Mouse (Mus musculus) CH12.LX (cell line): ENCODE measurements around the gene Ptprcap. TPM values are rescaled to one million over a fixed set of nuclear protein-coding genes. Genes with fewer than 3 reads are reported as not detected.

Source experiments
- DNase-seq: peaks from one replicate; pipeline ENCODE4 v3.0.0-alpha.2; 2013; ENCODE audit errors: extremely low read depth
- H3K27ac ChIP-seq: 2 replicates; pipeline ENCODE4 v1.5.1; 2012; ENCODE audit warnings: low read depth, mild to moderate bottlenecking, control low read depth, moderate library complexity; ENCODE audit not compliant: insufficient read depth
- H3K27me3 ChIP-seq: replicated peaks from 2 replicates; pipeline ENCODE3; 2012; ENCODE audit warnings: inconsistent platforms
- H3K36me3 ChIP-seq, 2 experiments: replicated peaks in 1 of 2; 2 replicates each; pipeline versions ENCODE3 to v1.6.1; 2012; ENCODE audit warnings: inconsistent platforms in 1 of 2, low read length in 1 of 2, mild to moderate bottlenecking in 1 of 2, mixed read lengths in 1 of 2, moderate library complexity in 1 of 2; ENCODE audit not compliant: control insufficient read depth in 1 of 2, insufficient read depth in 1 of 2
- H3K4me1 ChIP-seq, 2 experiments: 2 replicates each; pipeline ENCODE4 v1.6.1; 2012; ENCODE audit warnings: inconsistent platforms in 1 of 2, moderate library complexity in 1 of 2; ENCODE audit not compliant: insufficient read depth in 2 of 2, control insufficient read depth in 1 of 2
- H3K4me2 ChIP-seq: 2 replicates; pipeline ENCODE4 v1.6.1; 2012; ENCODE audit warnings: low read depth, mild to moderate bottlenecking, control low read depth; ENCODE audit not compliant: poor library complexity, insufficient read depth, severe bottlenecking
- H3K4me3 ChIP-seq, 3 experiments: fragments of 150-350 bp in 1 of 3; sonication (generic) in 1 of 3; replicated peaks in 1 of 3; 2 replicates each; pipeline versions ENCODE3 to v1.5.1; 2011 to 2012; ENCODE audit warnings: low read depth in 2 of 3, low read length in 2 of 3, mild to moderate bottlenecking in 2 of 3, moderate library complexity in 2 of 3, control low read depth in 1 of 3, improper control_type of control experiment in 1 of 3, inconsistent platforms in 1 of 3, mixed read lengths in 1 of 3; ENCODE audit not compliant: poor library complexity in 1 of 3
- H3K79me2 ChIP-seq: replicated peaks from 2 replicates; pipeline ENCODE4 v1.6.1; 2012; ENCODE audit warnings: mild to moderate bottlenecking, moderate library complexity; ENCODE audit not compliant: control insufficient read depth, poor library complexity, insufficient read depth, severe bottlenecking; ENCODE audit errors: extremely low read depth
- H3K9ac ChIP-seq: 2 replicates; pipeline ENCODE4 v1.6.1; 2012; ENCODE audit warnings: low read depth, mild to moderate bottlenecking, control low read depth, moderate library complexity; ENCODE audit not compliant: insufficient read depth
- H3K9me3 ChIP-seq: replicated peaks from 2 replicates; pipeline ENCODE3; 2012; ENCODE audit warnings: low read length, inconsistent platforms, mixed read lengths
- BHLHE40 ChIP-seq: IDR thresholded peaks from 2 replicates; pipeline ENCODE4 v1.6.1; 2011; ENCODE audit warnings: mild to moderate bottlenecking, low read depth, low read length, improper control_type of control experiment
- CHD1 ChIP-seq: IDR thresholded peaks from 2 replicates; pipeline ENCODE4 v1.6.1; 2012; ENCODE audit warnings: low read depth, low read length, improper control_type of control experiment, inconsistent platforms
- CHD2 ChIP-seq: IDR thresholded peaks from 2 replicates; pipeline ENCODE4 v1.6.1; 2011; ENCODE audit warnings: low read length, improper control_type of control experiment
- E2F4 ChIP-seq: IDR thresholded peaks from 2 replicates; pipeline ENCODE4 v1.6.1; 2011; ENCODE audit warnings: low read depth, low read length, improper control_type of control experiment; ENCODE audit not compliant: insufficient replicate concordance
- JUN ChIP-seq: IDR thresholded peaks from 2 replicates; pipeline ENCODE4 v1.6.1; 2011; ENCODE audit warnings: low read depth, mild to moderate bottlenecking, low read length, improper control_type of control experiment, moderate library complexity; ENCODE audit not compliant: insufficient read depth
- JUND ChIP-seq: conservative IDR thresholded peaks from 2 replicates; pipeline ENCODE4 v1.6.1; 2011; ENCODE audit warnings: low read depth, low read length, improper control_type of control experiment
- KAT2A ChIP-seq: IDR thresholded peaks from 2 replicates; pipeline ENCODE4 v1.6.1; 2012; ENCODE audit warnings: low read length, improper control_type of control experiment, inconsistent platforms; ENCODE audit not compliant: insufficient replicate concordance
- MAFK ChIP-seq: IDR thresholded peaks from 2 replicates; pipeline ENCODE4 v1.6.1; 2011; ENCODE audit warnings: low read length, improper control_type of control experiment; ENCODE audit not compliant: insufficient replicate concordance
- MAZ ChIP-seq: IDR thresholded peaks from 2 replicates; pipeline ENCODE4 v1.6.1; 2012; ENCODE audit warnings: low read depth, mild to moderate bottlenecking, inconsistent platforms, low read length, improper control_type of control experiment, moderate library complexity
- MXI1 ChIP-seq: IDR thresholded peaks from 2 replicates; pipeline ENCODE4 v1.6.1; 2011; ENCODE audit warnings: mild to moderate bottlenecking, low read depth, low read length, improper control_type of control experiment
- MYC ChIP-seq: IDR thresholded peaks from 2 replicates; pipeline ENCODE4 v1.6.1; 2011; ENCODE audit warnings: low read depth, mild to moderate bottlenecking, improper control_type of control experiment, low read length
- NELFE ChIP-seq: IDR thresholded peaks from 2 replicates; pipeline ENCODE4 v1.6.1; 2011; ENCODE audit warnings: low read depth, low read length, improper control_type of control experiment
- PAX5 ChIP-seq: IDR thresholded peaks from 2 replicates; pipeline ENCODE4 v1.6.1; 2012; ENCODE audit warnings: low read length, inconsistent platforms, mixed read lengths
- POLR2AphosphoS2 ChIP-seq: IDR thresholded peaks from 2 replicates; pipeline ENCODE4 v1.6.1; 2011; ENCODE audit warnings: low read depth, low read length, improper control_type of control experiment
- RAD21 ChIP-seq: IDR thresholded peaks from 2 replicates; pipeline ENCODE4 v1.6.1; 2011; ENCODE audit warnings: low read depth, mild to moderate bottlenecking, low read length, improper control_type of control experiment, moderate library complexity
- RCOR1 ChIP-seq: conservative IDR thresholded peaks from 2 replicates; pipeline ENCODE4 v1.6.1; 2012; ENCODE audit warnings: low read depth, mild to moderate bottlenecking, inconsistent platforms, low read length, improper control_type of control experiment
- SIN3A ChIP-seq: IDR thresholded peaks from 2 replicates; pipeline ENCODE4 v1.6.1; 2012; ENCODE audit warnings: low read length, improper control_type of control experiment, inconsistent platforms
- TCF12 ChIP-seq: IDR thresholded peaks from 2 replicates; pipeline ENCODE4 v1.6.1; 2014; ENCODE audit warnings: low read depth, mild to moderate bottlenecking, inconsistent platforms, low read length, improper control_type of control experiment
- UBTF ChIP-seq: IDR thresholded peaks from 2 replicates; pipeline ENCODE4 v1.6.1; 2012; ENCODE audit warnings: low read depth, mild to moderate bottlenecking, inconsistent platforms, low read length, improper control_type of control experiment, moderate library complexity
- USF1 ChIP-seq: IDR thresholded peaks from 2 replicates; pipeline ENCODE4 v1.6.1; 2014; ENCODE audit warnings: low read depth, mild to moderate bottlenecking, inconsistent platforms, low read length, improper control_type of control experiment
- dilution Hi-C: fragments of 300-500 bp; cut with MboI; formaldehyde crosslinking; loops from 2 replicates; pipeline ENCODE4 v1.14.3; 2020; ENCODE audit warnings: low sequenced_read_pairs; ENCODE audit not compliant: extremely low pct_unique_long_range_greater_than_20kb, extremely low pct_ligation_motif_present
- in situ Hi-C: fragments of 300-500 bp; cut with MboI; formaldehyde crosslinking; loops from 3 replicates; pipeline ENCODE4 v1.14.3; 2019; ENCODE audit warnings: low sequenced_read_pairs, low pct_ligation_motif_present, low pct_unique_long_range_greater_than_20kb, mixed read lengths
- polyA plus RNA-seq: library from polyadenylated mRNA; unstranded; fragments of >175 nt; gene quantifications from 2 replicates; pipeline ENCODE4 v1.2.1, GENCODE M21; 2012; ENCODE audit warnings: low read depth; ENCODE audit not compliant: insufficient read length
- total RNA-seq, 2 experiments: library from RNA; depleted of rRNA; stranded (reverse); fragments of 300-350 nt in 1 of 2; fragments of >200 nt in 1 of 2; gene quantifications; 2 replicates each; pipeline ENCODE4 v1.2.3; 2012 to 2014

Ptprcap gene
- total and polyA plus RNA-seq, 3 experiments, result 343 to 447 (median 438) TPM

- TF ChIP-seq RCOR1, result no peak
- no peak for TF ChIP-seq JUN
- no peak for TF ChIP-seq JUND
- no peak for TF ChIP-seq PAX5
- no peak for TF ChIP-seq MAZ
- TF ChIP-seq SIN3A, result no peak
- no peak for TF ChIP-seq POLR2AphosphoS2
- no peak for TF ChIP-seq CHD2
- no peak for TF ChIP-seq NELFE
- TF ChIP-seq, all 38 proteins: peak for 0
- Histone ChIP-seq H3K4me2 (no peak overlapping the region), H3K27ac (peak overlapping the region; percentile 89), H3K9me3 (no peaks in the 10 kb centered on the region), H3K27me3 (no peaks in the 10 kb centered on the region), H3K4me3 (no peak overlapping the region), H3K4me1 (peaks cover 19 to 55% of the 10 kb centered on the region in 2 experiments), H3K79me2 (no peaks in the 10 kb centered on the region), H3K36me3 (peaks cover 75 to 89% of the 10 kb centered on the region in 2 experiments), H3K9ac (no peak overlapping the region)
- DNase-seq, result no peak
- dilution Hi-C loops, result no loop called here
- in situ Hi-C loops, result no loop called here
Observed at GRCm38 (mm10) chr19:4114551-4114950, 38.9 kb upstream of the Ptprcap start.

- in situ Hi-C loops, result no loop called here
Observed at GRCm38 (mm10) chr19:4115144-4115543, 38.3 kb upstream of the Ptprcap start.

More at GRCm38 (mm10) chr19:4115144-4115543, 38.3 kb upstream of the Ptprcap start:
- TF ChIP-seq MAFK (no peak), MAZ (no peak), TCF12 (no peak), RAD21 (no peak), USF1 (no peak), E2F4 (no peak), BHLHE40 (no peak), CHD1 (no peak), RCOR1 (no peak), JUN (no peak), MXI1 (no peak), KAT2A (no peak), MYC (no peak), UBTF (no peak), NELFE (no peak), CHD2 (no peak)
- Histone ChIP-seq H3K9ac (no peak overlapping the region), H3K36me3 (peaks cover 69 to 86% of the 10 kb centered on the region in 2 experiments), H3K4me1 (peaks cover 21 to 61% of the 10 kb centered on the region in 2 experiments), H3K79me2 (0 out of 2 replicates have a peak, but pooled peaks cover 2% of the 10 kb centered on the region), H3K4me2 (no peak overlapping the region), H3K4me3 (no peak overlapping the region), H3K27ac (no peak overlapping the region), H3K9me3 (no peaks in the 10 kb centered on the region), H3K27me3 (no peaks in the 10 kb centered on the region)
- dilution Hi-C loops, result no loop called here
- no peak for DNase-seq
